Mouse (Mus musculus) cerebellum, adult 9-11 months (tissue): Measurements from ENCODE around the gene 1810049J17Rik.

Source experiments
- DNase-seq: peaks from one replicate; pipeline ENCODE4 v3.0.0; 2022

The 1810049J17Rik gene

DNA sequence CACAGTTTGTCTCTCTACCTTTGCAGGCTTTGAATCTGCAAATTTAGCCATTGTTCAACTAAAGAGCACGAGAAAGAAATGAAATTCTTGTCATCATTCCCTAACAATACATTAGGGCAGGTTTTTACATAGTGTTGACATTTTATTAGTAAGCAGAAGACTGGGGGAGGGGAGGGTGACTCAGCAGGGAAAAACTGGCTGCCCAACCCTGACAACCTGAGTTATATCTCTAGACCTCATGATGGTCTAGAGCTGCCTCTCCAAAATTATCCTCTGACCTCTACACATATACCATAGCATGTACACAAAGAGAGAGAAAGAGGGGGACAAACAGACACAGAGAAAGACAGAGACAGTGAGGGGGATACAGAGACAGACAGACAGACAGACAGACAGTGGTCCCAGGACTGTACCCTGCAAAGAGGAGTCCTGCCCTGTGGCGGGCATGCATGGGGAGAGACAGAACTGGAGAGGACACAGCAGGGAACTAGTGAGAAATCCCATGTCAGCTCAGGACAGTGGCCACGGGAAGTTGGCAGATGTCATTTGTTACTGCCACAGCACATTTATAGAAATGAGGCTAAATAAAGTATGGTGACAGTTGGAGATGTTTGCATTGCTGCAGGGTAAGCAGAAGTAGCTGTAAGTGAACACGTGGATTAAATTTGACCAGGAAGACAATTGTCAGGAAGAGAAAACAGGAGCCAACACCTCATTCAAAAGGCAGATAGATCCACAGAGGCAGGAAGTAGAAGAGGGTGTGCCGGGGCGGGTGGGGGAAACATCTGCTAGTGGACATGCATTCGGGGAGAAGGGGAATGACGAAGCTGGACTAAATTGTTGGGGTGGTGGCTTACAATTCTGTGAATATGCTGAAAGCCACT, 15.3 kb downstream of the 1810049J17Rik start:
- DNase-seq: no peak

DNA sequence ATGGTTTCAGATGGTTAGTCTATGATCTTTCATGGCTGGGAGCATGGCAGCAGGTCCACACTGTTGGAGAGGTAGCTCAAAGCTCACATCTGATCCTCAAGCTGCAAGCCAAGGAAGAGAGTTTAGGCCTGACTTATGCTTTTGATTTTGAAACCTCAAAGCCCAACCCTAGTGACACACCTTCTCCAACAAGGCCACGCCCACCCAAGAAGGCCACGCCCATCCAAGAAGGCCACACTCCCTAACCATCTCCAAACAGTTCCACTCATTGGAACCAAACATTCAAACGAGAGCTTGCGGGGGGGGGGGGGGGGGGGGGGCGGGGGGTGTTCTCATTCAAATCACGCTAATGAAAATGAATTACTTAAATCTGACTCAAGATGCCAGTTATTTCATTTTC, 19.9 kb downstream of the 1810049J17Rik start:
- no peak for DNase-seq

DNA sequence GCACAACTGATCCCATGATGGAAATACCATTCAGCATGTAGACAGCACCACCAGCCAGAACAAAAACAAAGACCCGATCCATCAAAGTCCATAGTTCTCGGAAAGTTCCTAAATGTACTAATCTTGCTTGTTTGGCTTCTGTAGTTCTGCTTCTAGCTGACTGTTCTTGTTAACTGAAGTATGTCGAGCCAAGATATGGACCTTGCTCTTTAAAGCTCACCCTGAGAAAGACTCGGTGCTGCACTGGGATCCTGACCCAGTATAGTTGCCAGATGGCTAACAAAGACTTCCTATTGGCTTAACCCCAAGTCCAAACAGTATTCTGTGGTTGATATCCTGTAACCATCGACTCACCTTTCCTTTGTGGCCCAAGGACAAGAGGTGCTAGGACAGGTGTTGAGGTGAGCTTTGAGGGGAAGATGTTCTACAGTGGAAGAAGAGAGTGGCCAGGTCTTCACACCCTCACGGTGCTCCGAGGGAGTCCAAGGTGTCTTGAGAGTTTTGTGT, 23.4 kb downstream of the 1810049J17Rik start:
- DNase-seq: no peak

DNA sequence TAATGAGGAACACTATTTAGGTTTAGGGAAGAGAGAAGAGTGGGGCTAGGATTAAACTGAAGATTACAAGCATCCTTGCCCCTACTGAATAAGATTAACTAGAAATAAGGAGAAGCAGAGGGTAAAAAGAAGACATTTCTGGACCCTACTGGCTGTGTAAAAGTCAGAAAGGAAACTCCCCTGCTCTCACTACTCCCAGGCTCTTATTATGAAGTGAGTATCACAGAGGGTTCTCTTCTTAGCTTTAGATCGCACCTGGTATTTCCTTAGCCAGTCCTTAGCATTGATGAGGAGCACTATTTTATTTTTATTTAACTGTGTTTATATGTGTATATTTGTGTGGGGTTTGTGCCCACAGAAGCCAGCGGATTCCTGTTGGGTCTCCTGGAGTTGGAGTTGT, 25.5 kb downstream of the 1810049J17Rik start:
- DNase-seq: no peak

DNA sequence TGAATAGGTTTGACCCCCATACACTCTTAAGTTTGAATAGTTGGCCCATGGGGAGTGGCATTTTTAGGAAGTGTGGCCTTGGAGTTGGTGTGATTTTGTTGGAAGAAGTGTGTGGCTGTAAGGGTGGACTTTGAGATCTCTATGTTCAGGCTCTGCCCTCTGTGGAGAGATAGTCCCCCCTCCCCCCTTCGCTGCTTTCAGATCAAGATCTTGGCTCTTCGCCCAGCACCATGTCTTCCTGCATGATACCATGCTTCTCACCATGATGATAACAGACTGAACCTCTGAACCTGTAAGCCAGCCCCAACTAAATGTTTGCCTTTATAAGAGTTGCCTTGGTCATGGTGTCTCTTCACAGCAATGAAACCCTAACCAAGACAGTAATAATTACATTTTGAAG, 29.9 kb downstream of the 1810049J17Rik start:
- DNase-seq: no peak

DNA sequence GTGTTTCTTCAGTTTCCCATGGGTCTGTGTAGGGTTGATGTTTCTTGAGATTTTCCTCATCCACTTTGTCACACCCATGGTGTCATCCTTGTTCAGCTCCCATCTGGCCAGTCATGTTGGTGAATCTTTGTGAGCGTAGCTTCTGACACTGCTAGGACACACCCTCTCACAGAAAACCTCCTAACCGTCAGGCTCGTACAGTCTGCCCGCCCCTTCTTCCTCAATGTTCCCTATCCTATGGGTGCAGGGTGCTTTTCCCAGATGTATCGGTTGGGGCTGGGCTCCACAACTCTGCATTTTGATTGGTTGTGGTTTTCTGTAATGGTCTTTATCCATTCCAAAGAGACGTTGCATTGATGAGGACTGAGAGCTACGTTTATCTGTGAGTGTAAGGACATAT, 31.4 kb downstream of the 1810049J17Rik start:
- no peak for DNase-seq

DNA sequence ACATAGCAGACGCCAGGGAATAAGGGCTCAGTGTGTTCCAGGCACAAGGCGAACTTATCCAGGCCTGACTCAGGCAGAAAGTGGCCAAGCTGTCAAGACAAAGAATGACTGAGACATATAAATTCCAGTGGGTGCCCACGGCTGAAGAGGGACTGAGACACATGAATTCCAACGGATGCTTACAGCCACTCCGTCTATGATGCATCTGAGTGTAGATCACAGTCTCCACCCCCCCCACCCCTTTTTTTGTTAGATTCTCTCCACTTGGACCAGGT, 36.2 kb downstream of the 1810049J17Rik start:
- no peak for DNase-seq

DNA sequence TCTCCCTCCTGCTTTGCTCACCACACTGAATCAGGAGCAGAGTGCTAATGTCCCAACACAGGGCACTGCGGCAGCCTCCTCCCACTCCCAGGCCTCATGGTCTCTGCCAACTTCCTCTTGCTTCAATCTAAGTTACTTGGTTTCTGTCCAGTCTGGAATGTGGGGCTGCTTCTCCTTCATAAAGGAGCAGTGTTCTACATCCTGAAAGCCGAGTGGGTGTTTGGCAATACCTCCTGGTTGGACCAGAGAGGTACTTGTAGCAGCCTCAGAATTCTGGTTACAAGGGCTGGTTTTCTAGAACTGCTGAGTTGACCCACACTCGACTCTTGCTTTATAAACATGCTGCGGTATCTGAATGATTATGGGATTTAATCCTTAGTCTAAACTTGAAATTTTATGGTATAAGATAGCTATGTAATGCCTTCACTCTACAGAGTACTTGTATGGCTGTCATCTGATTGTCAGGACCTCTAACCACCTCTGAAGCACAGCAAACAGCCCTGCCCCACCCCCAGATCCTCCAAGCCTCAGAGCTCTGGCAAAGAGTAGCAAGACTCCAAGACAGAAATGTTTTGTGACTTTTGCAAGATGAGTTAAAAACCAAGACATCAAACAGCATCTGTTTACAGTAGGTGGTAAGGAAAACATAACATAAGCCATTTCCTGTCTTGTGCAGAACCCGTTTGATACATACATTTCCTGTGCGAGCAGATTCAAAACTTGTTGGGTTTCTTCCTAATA, 36.7 kb downstream of the 1810049J17Rik start:
- DNase-seq: no peak

DNA sequence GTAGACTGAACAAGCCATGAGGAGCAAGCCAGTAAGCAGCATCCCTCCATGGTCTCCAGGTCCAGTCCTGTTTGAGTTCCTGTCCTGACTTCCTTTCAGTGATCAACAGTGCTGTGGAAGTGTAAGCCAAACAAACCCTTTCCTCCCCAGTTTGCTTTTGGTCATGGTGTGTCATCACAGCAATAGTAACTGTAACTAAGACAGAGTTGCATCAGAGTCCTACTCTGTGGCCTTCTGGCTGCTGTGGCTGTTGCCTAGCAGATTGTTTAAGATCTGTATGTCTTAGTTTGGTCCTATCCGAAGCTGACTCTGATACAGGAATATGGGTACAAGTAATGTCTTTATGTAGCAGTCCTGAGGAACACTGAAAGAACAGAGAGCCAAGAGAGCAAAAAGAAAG, 41.9 kb downstream of the 1810049J17Rik start:
- DNase-seq: no peak

DNA sequence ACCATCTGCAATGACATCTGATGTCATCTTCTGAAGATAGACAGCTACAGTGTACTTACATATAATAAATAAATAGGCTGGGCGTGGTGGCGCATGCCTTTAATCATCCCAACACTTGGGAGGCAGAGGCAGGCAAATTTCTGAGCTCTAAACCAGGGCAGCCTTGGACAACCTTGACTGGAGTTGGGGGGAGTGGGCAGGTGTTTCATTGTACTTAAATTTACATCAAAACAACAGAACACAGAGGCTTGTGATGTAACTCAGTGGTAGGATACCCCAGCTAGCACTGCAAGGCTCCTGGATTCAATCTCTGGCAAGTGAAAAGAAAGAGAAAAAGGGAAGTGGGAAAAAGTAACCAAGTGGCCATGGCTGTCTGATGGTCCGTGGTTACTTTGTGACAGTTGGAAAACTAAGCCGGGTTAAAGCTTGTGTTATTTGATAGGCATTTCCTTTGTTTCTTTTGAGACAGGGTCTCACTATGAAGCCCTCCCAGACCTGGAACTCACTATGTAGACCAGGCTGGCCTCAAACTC, 46.5 kb downstream of the 1810049J17Rik start:
- no peak for DNase-seq

DNA sequence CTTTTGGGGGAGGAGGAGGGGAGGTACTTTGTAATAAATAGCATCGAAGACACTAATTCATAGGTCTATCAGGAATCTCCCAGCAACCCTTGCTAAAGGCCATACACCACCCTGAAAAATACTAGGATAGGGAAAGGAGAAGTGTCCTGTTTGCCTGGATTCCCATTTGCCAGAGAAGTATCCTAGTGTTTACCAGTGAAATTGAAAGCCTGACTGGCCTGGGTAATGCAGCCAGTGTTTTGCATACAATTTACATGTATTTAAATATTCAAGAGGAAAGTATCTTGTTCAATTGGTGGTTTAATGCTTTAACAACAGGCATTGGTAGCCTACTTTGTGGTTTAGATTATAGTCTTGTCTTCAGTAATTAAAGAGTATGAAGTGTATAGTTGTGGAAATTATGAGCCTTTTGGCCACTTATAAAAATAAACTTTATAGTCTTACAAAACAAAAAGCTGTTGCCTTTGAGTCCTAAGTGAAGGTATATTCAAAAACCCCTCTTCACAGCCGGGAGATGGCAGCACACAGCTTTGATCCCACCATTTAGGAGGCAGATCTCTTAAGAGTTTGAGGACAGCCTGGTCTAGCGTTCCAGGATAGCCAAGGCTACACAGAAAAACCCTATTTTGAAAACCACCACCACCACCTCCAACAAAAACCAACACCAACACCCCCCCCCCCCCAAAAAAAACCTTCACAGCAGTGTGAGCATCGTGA, 47.5 kb downstream of the 1810049J17Rik start:
- DNase-seq: no peak

DNA sequence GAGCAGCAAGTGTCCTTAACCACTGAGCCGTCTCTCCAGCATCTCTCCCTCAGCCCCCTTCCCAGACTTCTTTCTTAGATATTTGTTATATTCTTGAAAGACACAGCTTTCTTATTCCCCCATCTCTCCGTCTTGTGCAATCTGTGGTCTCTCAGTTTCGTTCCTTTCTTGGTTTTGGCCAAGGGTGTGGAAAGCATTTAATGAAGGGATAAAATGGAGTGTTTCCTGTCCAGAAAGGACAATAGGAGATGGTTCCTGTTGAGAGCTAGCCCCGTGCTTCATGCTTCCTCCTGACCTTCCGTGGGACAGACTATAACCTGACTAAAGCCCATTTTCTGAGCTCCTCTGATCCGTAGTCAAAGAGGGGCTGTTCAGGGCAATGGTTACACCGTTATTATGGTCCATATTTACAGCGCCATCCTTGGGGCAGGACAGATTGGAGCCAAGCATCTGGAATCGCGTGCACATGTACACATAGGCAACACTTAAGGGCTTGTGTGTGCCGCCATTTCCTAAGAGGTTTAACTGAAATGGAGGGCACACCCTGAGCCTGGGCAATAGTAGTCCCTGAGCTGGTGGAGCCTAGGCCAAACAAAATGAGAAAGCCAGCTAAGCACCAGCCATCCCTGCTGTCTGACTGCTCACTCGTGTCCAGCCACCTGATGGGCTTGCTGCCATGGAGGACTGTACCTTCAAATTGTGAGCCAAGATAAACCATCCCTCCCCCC, 48.2 kb downstream of the 1810049J17Rik start:
- DNase-seq: no peak
